Mouse (Mus musculus): ENCODE data around the gene Doc2b.
"Not testable (repeated sequence)": the region's sequence is repeated elsewhere in the genome, so short reads cannot be mapped to it uniquely, and the experiment has no call there.

Doc2b gene

DNA sequence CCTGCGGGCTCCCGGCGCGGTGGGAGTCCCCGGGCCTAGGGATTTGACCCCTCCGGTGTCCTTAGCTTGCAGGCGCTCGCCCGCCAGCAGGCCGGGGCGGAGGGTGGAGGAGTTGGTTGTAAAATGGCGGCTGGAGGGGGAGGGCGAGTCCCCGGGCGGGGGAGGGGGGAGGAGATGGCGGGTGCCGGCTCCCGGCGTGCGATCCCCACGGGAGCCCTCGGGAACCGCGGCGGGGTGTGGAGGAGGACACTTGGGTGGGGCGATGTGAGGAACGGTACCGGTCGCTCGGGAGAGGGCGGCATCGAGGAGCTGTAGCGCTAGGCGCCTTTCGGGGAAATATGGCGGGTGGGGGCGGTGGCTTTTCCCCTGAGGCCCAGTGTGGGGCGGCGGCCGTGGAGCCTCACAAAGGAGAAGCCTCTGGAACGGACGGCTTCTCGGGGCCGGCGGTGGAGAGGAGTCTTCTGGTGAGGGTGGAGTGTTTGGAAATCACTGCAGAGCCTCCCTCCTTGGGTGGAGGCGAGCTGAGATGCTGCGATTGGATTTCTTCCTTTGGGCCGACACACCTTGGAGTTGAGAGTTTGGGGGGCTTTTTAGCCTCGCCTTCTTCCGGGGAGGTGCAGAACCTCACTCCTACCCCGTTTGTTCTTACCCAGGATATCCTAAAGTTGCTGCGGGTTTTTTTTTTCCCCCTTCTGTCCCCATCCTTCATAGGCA lies 62.5 kb downstream of the Doc2b start:
- DNase-seq: peak; percentile 83

DNA sequence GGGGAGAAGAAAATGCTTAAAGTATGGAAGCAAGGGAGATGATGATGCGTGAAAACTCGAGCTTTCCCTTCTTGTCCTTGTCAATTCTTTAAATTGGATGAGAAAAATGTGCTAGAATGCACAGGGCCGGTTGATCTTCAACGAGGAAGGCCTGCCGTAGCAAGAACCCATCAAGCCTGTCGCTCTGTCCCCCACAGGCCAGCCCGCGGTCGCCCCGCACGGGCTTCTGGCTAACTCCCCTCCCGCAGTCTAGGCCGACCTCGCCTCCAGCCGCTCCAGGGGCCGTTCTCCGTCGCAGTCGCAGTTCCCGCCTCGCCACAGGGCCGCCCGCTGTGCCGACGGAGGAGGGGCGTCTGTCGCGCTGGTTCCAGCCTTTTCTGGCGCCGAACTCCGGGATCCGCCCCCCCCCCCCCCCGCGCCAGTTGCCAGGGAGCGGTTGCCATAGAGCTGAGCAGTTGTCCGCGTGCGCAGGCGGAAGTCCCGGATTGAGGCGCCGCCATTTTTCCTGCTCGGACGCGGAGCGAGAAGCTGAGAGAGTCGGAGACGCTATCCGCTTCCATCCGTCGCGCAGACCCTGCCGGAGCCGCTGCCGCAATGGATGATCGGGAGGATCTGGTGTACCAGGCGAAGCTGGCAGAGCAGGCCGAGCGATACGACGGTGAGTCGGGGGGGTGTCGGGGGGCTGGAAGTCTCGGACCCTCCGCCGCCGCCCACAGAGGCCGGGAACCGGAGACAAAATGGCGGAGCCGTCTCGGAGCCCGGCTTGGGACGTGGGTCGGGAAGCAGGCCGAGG lies 63.2 kb downstream of the Doc2b start, which contains the start of gene Ywhae:
Ywhae (plus strand) TSS at position 436 of the 793 bp plus-strand sequence.
- DNase-seq: peak; percentile 95

DNA sequence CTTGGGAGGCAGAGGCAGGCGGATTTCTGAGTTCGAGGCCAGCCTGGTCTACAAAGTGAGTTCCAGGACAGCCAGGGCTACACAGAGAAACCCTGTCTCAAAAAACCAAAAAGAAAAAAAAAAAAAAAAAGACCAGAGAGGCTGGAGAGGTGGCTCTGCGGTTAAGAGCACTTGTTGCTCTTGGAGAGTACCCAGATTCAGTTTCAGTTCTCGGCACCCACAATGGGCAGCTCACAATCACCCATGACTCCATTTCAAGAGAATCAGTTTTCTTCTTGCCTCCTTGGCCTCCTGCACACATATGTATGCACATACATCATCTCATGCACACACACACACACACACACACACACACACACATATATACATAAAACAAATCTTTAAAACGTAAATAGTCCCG lies 68.2 kb downstream of the Doc2b start:
- not testable (repeated sequence) for DNase-seq

DNA sequence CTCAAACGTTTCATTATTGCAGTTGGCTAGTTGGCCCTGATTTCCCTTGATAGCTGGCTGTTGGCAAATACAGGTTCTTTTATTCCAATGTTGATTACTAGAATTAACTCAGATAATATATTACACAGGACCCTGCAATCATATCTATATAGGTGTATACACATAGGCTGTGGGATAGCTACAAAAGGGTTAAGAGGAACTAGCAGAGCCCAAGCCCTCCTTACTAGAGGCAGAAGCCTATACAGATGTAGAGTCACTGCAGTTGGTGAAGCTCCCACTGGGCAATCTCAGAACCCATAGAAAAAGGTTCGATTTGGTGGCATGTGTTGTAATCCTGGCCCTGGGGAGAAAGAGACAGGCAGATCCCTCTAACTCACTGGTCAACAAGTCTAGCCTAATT lies 68.7 kb downstream of the Doc2b start:
- no peak for DNase-seq

DNA sequence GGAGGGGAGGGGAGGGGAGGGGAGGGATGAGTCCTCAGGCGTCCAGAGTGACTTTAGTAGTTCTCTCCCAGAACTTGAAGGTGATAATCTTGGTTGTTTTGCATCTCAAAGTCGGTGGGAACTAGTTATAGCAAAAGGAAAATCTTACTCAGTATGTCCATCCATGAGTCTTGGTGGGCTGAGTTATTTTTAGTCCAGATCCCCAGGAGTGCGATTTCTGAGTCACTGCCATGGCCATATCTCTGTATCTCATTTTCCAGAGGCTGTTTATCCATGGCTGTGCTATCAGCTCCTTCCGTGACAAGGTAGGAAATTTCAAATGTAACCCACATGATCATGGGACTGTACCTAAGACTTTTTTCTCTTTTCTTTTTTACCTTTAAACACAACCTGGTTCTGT lies 73.5 kb downstream of the Doc2b start:
- DNase-seq: no peak

All from embryo, embryonic 11 days (tissue).